Mouse (Mus musculus): ENCODE data around the gene Lrig1. TPM values are rescaled to one million over a fixed set of nuclear protein-coding genes. Genes with fewer than 3 reads are reported as not detected.

Gene Lrig1
- polyA plus RNA-seq, 1 experiment: 3.0 TPM

- H3K4me1 ChIP-seq (ENCODE audit: control insufficient read depth, insufficient read depth, low read length): 0 out of 2 replicates have a peak, but pooled peaks cover 2% of the 10 kb centered on the region
- WGBS: 62% methylated on average over 13 of the region's 13 CpGs
- H3K4me3 ChIP-seq (replicated peaks; ENCODE audit: control insufficient read depth, low read depth, low read length): no peak overlapping the region
- TF ChIP-seq CTCF (IDR thresholded peaks at IDR 0.05; ENCODE audit: control insufficient read depth, insufficient read depth, low read length) (no peak), POLR2A (IDR thresholded peaks at IDR 0.05; ENCODE audit: borderline replicate concordance, control insufficient read depth, low read depth, low read length) (no peak)
- H3K27ac ChIP-seq (ENCODE audit: control insufficient read depth, insufficient read depth, low read depth, low read length, poor library complexity): no peak overlapping the region
These were observed 15.0 kb downstream of the Lrig1 start for GRCm38 (mm10) chr6:94684844-94685557.

GRCm38 (mm10) chr6:94683701-94684100 lies 16.3 kb downstream of the Lrig1 start:
- WGBS: 22% methylated on average over 3 of the region's 3 CpGs
- Histone ChIP-seq H3K4me3 (replicated peaks; ENCODE audit: control insufficient read depth, low read depth, low read length) (no peak overlapping the region), H3K4me1 (ENCODE audit: control insufficient read depth, insufficient read depth, low read length) (0 out of 2 replicates have a peak, but pooled peaks cover 2% of the 10 kb centered on the region), H3K27ac (ENCODE audit: control insufficient read depth, insufficient read depth, low read depth, low read length, poor library complexity) (no peak overlapping the region)
- TF ChIP-seq POLR2A (IDR thresholded peaks at IDR 0.05; ENCODE audit: borderline replicate concordance, control insufficient read depth, low read depth, low read length) (no peak), CTCF (IDR thresholded peaks at IDR 0.05; ENCODE audit: control insufficient read depth, insufficient read depth, low read length) (no peak)

- 31% methylated on average over 6 of the region's 6 CpGs for WGBS
- Histone ChIP-seq H3K4me3 (replicated peaks; ENCODE audit: control insufficient read depth, low read depth, low read length) (no peak overlapping the region), H3K4me1 (ENCODE audit: control insufficient read depth, insufficient read depth, low read length) (0 out of 2 replicates have a peak, but pooled peaks cover 2% of the 10 kb centered on the region), H3K27ac (ENCODE audit: control insufficient read depth, insufficient read depth, low read depth, low read length, poor library complexity) (no peak overlapping the region)
- TF ChIP-seq POLR2A (IDR thresholded peaks at IDR 0.05; ENCODE audit: borderline replicate concordance, control insufficient read depth, low read depth, low read length) (no peak), CTCF (IDR thresholded peaks at IDR 0.05; ENCODE audit: control insufficient read depth, insufficient read depth, low read length) (no peak)
These were observed 17.7 kb downstream of the Lrig1 start for GRCm38 (mm10) chr6:94682270-94682618.

- TF ChIP-seq CTCF (IDR thresholded peaks at IDR 0.05; ENCODE audit: control insufficient read depth, insufficient read depth, low read length) (no peak), POLR2A (IDR thresholded peaks at IDR 0.05; ENCODE audit: borderline replicate concordance, control insufficient read depth, low read depth, low read length) (no peak)
- Histone ChIP-seq H3K4me3 (replicated peaks; ENCODE audit: control insufficient read depth, low read depth, low read length) (no peak overlapping the region), H3K27ac (ENCODE audit: control insufficient read depth, insufficient read depth, low read depth, low read length, poor library complexity) (no peak overlapping the region), H3K4me1 (ENCODE audit: control insufficient read depth, insufficient read depth, low read length) (0 out of 2 replicates have a peak, but pooled peaks cover 2% of the 10 kb centered on the region)
- WGBS: 12% methylated on average over 15 of the region's 15 CpGs
These were observed 18.3 kb downstream of the Lrig1 start for GRCm38 (mm10) chr6:94681446-94682269.

GRCm38 (mm10) chr6:94680760-94681445 lies 19.1 kb downstream of the Lrig1 start:
- WGBS: 29% methylated on average over 5 of the region's 5 CpGs
- Histone ChIP-seq H3K4me1 (ENCODE audit: control insufficient read depth, insufficient read depth, low read length) (0 out of 2 replicates have a peak, but pooled peaks cover 2% of the 10 kb centered on the region), H3K4me3 (replicated peaks; ENCODE audit: control insufficient read depth, low read depth, low read length) (no peak overlapping the region), H3K27ac (ENCODE audit: control insufficient read depth, insufficient read depth, low read depth, low read length, poor library complexity) (no peak overlapping the region)
- TF ChIP-seq CTCF (IDR thresholded peaks at IDR 0.05; ENCODE audit: control insufficient read depth, insufficient read depth, low read length) (no peak), POLR2A (IDR thresholded peaks at IDR 0.05; ENCODE audit: borderline replicate concordance, control insufficient read depth, low read depth, low read length) (no peak)

GRCm38 (mm10) chr6:94679249-94679648 lies 20.7 kb downstream of the Lrig1 start:
- no peak overlapping the region for H3K27ac ChIP-seq (ENCODE audit: control insufficient read depth, insufficient read depth, low read depth, low read length, poor library complexity)
- WGBS: 73% methylated on average over 1 of the region's 1 CpGs
- H3K4me3 ChIP-seq (replicated peaks; ENCODE audit: control insufficient read depth, low read depth, low read length): no peak overlapping the region
- H3K4me1 ChIP-seq (ENCODE audit: control insufficient read depth, insufficient read depth, low read length): no peaks in the 10 kb centered on the region
- TF ChIP-seq CTCF (IDR thresholded peaks at IDR 0.05; ENCODE audit: control insufficient read depth, insufficient read depth, low read length): no peak
- no peak for TF ChIP-seq POLR2A (IDR thresholded peaks at IDR 0.05; ENCODE audit: borderline replicate concordance, control insufficient read depth, low read depth, low read length)

GRCm38 (mm10) chr6:94678377-94679164 lies 21.4 kb downstream of the Lrig1 start:
- H3K4me3 ChIP-seq (replicated peaks; ENCODE audit: control insufficient read depth, low read depth, low read length): no peak overlapping the region
- H3K4me1 ChIP-seq (ENCODE audit: control insufficient read depth, insufficient read depth, low read length): no peaks in the 10 kb centered on the region
- no peak for TF ChIP-seq POLR2A (IDR thresholded peaks at IDR 0.05; ENCODE audit: borderline replicate concordance, control insufficient read depth, low read depth, low read length)
- TF ChIP-seq CTCF (IDR thresholded peaks at IDR 0.05; ENCODE audit: control insufficient read depth, insufficient read depth, low read length): no peak
- WGBS: 81% methylated on average over 6 of the region's 6 CpGs
- H3K27ac ChIP-seq (ENCODE audit: control insufficient read depth, insufficient read depth, low read depth, low read length, poor library complexity): no peak overlapping the region

Measured in bone marrow, adult 2 months (tissue).